Mouse (Mus musculus): ENCODE results near the gene Hoxd9. TPM values are rescaled to one million over a fixed set of nuclear protein-coding genes. Genes with fewer than 3 reads are reported as not detected.

Gene Hoxd9
- polyA plus RNA-seq (2012; rRNA removed) = 0.14 and 0.51 TPM in 2 replicates

GRCm38 (mm10) chr2:74697567-74698121 is at the start of gene Hoxd9:
Hoxd9 (plus strand) TSS chr2:74697727.

GRCm38 (mm10) chr2:74659507-74660005 is 38.0 kb upstream of the Hoxd9 start, which contains the start of gene Evx2:
Evx2 (minus strand) TSS chr2:74659557.

GRCm38 (mm10) chr2:74667842-74668357 is 29.6 kb upstream of the Hoxd9 start, which contains the start of gene Hoxd13:
Hoxd13 (plus strand) TSS chr2:74668310.

GRCm38 (mm10) chr2:74674881-74675665 is 22.5 kb upstream of the Hoxd9 start, which contains the start of gene Hoxd12:
Hoxd12 (plus strand) TSS chr2:74675013.

GRCm38 (mm10) chr2:74678891-74679595 is 18.5 kb upstream of the Hoxd9 start, which contains the start of gene Hoxd11:
Hoxd11 (plus strand) TSS chr2:74679557.

GRCm38 (mm10) chr2:74691022-74691951 is 6.2 kb upstream of the Hoxd9 start, which contains the start of gene Hoxd10:
Hoxd10 (plus strand) TSS chr2:74691924.

GRCm38 (mm10) chr2:74704393-74704998 is 7.0 kb downstream of the Hoxd9 start, which contains the start of gene Hoxd8:
Hoxd8 (plus strand) TSS chr2:74704615.

GRCm38 (mm10) chr2:74711721-74712621 is 14.4 kb downstream of the Hoxd9 start, which contains the start of the genes Hoxd3 and Hoxd4:
Hoxd3 (plus strand) TSS chr2:74711927.
Hoxd4 (plus strand) TSS chr2:74711929.

GRCm38 (mm10) chr2:74726551-74726950 is 29.0 kb downstream of the Hoxd9 start, which contains the start of gene Gm28230:
Gm28230 (plus strand) TSS chr2:74726728.

Other genes starting within 250 kb of the Hoxd9 start
- 28.4 and 28.5 TPM in 2 replicates for gene Lnpk, start 118.3 kb upstream of the Hoxd9 start, polyA plus RNA-seq (2012; rRNA removed)
- 1.7 and 3.1 TPM in 2 replicates for gene Evx2, start 38.2 kb upstream of the Hoxd9 start, polyA plus RNA-seq (2012; rRNA removed)
- 0.05 and 0.16 TPM in 2 replicates for gene Hoxd13, start 29.4 kb upstream of the Hoxd9 start, polyA plus RNA-seq (2012; rRNA removed)
- gene Hoxd12, start 22.7 kb upstream of the Hoxd9 start, polyA plus RNA-seq (2012; rRNA removed) = not detected in 2 replicates
- not detected in 2 replicates for gene Hoxd11, start 18.2 kb upstream of the Hoxd9 start, polyA plus RNA-seq (2012; rRNA removed)
- not detected in 2 replicates for gene Hoxd10, start 5.8 kb upstream of the Hoxd9 start, polyA plus RNA-seq (2012; rRNA removed)
- 1.2 and 1.9 TPM in 2 replicates for gene Hoxd8, start 6.9 kb downstream of the Hoxd9 start, polyA plus RNA-seq (2012; rRNA removed)
- 20.4 and 36.2 TPM in 2 replicates for gene Hoxd3, start 14.2 kb downstream of the Hoxd9 start, polyA plus RNA-seq (2012; rRNA removed)
- gene Hoxd4, start 14.2 kb downstream of the Hoxd9 start, polyA plus RNA-seq (2012; rRNA removed) = 5.3 and 6.0 TPM in 2 replicates
- gene Gm28230, start 29.0 kb downstream of the Hoxd9 start, polyA plus RNA-seq (2012; rRNA removed) = 1.6 and 3.1 TPM in 2 replicates
- 0.45 and 2.4 TPM in 2 replicates for gene Hoxd1, start 65.3 kb downstream of the Hoxd9 start, polyA plus RNA-seq (2012; rRNA removed)
- 99.8 and 109 TPM in 2 replicates for gene Mtx2, start 128.1 kb downstream of the Hoxd9 start, polyA plus RNA-seq (2012; rRNA removed)

All from central nervous system, embryonic 14 days (tissue).